9 mouse cellular contexts compared by ENCODE assay signal in the genomic region with DNA sequence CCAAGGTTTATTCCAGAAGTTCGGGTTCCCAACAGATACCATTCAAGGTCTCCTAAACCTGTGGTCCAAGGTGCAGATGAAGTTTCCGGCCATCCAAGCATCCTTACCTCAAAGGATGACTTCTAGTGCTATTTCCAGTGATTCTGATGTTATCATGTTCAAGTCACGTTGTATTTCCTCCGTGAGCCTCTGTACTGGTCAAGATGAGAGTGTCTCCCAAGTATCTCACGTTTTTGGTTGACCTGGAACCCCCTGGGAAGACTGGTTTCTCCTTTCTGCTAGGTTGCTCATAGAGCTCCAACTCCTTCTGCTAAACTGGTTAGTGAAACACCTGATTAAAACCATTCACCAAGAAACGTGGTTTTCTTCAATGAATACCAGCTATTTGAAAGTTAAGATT. TPM values are rescaled to one million over a fixed set of nuclear protein-coding genes. Genes with fewer than 3 reads are reported as not detected.
DNase-seq lines count a peak whose midpoint lies in the region; ATAC-seq lines count a peak whose summit lies in the region.
"Had no signal": no experiment of that assay in that cellular context is flagged by ENCODE, and none has a peak within 500 bp of the region (broad histone marks: within the 10 kb centered on the region; RNA-seq: fewer than 3 reads in every experiment).

No protein-coding gene starts in this region.

- no peaks in the 10 kb centered on the region for H3K27me3 ChIP-seq in kidney, embryonic 14.5 days (ENCODE audit: control insufficient read depth, insufficient read depth, low read length)
- no peaks in the 10 kb centered on the region for H3K27me3 ChIP-seq in embryonic facial prominence, embryonic 13.5 days
- no peaks in the 10 kb centered on the region for H3K27me3 ChIP-seq in liver, embryonic 16.5 days (ENCODE audit: control insufficient read depth, insufficient read depth, low read depth, low read length)

- no peaks in the 10 kb centered on the region for H3K36me3 ChIP-seq in kidney, embryonic 14.5 days (ENCODE audit: control insufficient read depth, insufficient read depth, low read length)
- H3K36me3 ChIP-seq in embryonic facial prominence, embryonic 13.5 days, result no peaks in the 10 kb centered on the region
- no peaks in the 10 kb centered on the region for H3K36me3 ChIP-seq in liver, embryonic 16.5 days (ENCODE audit: control insufficient read depth, insufficient read depth)
- H3K36me3 ChIP-seq: G1E had no signal

- H3K27ac ChIP-seq in kidney, embryonic 14.5 days (ENCODE audit: low read depth, low read length), result no peak overlapping the region
- H3K27ac ChIP-seq in embryonic facial prominence, embryonic 13.5 days, result no peak overlapping the region
- no peak overlapping the region for H3K27ac ChIP-seq in liver, embryonic 16.5 days (ENCODE audit: low read length)

- no peaks in the 10 kb centered on the region for H3K4me1 ChIP-seq in kidney, embryonic 14.5 days (ENCODE audit: control insufficient read depth, insufficient read depth, low read length)
- 0 out of 2 replicates have a peak, but pooled peaks cover 5% of the 10 kb centered on the region for H3K4me1 ChIP-seq in embryonic facial prominence, embryonic 13.5 days
- H3K4me1 ChIP-seq in liver, embryonic 16.5 days (ENCODE audit: control insufficient read depth, low read depth, low read length), result no peaks in the 10 kb centered on the region; the same call in 1 of the 2 replicates

- no peaks in the 10 kb centered on the region for H3K9me3 ChIP-seq in kidney, embryonic 14.5 days (ENCODE audit: control insufficient read depth, low read length)
- H3K9me3 ChIP-seq in embryonic facial prominence, embryonic 13.5 days, result no peaks in the 10 kb centered on the region
- H3K9me3 ChIP-seq in liver, embryonic 16.5 days (replicated peaks; ENCODE audit: control insufficient read depth, low read length), result no peaks in the 10 kb centered on the region
- H3K9me3 ChIP-seq: G1E had no signal

- H3K4me2 ChIP-seq in kidney, embryonic 14.5 days (replicated peaks; ENCODE audit: low read depth, low read length), result 0 out of 2 replicates have a peak overlapping the region, but pooled peaks have one; percentile 79
- peak overlapping the region; percentile 79 for H3K4me2 ChIP-seq in embryonic facial prominence, embryonic 13.5 days
- H3K4me2 ChIP-seq in liver, embryonic 16.5 days (ENCODE audit: low read depth, low read length), result peak overlapping the region; percentile 73; the same call in 1 of the 2 replicates

- intact Hi-C loops in left cerebral cortex, postnatal 4 days (cut with DNase I), result no loop called here

- WGBS in kidney, embryonic 14.5 days, result 35% methylated on average over 6 of the region's 6 CpGs
- WGBS in embryonic facial prominence, embryonic 13.5 days, result 36% methylated on average over 6 of the region's 6 CpGs
- 22% methylated on average over 6 of the region's 6 CpGs for WGBS in liver, embryonic 16.5 days (ENCODE audit: insufficient replicate concordance)

- H3K4me3 ChIP-seq in kidney, embryonic 14.5 days (ENCODE audit: low read length), result no peak overlapping the region
- no peak overlapping the region for H3K4me3 ChIP-seq in embryonic facial prominence, embryonic 13.5 days
- H3K4me3 ChIP-seq in liver, embryonic 16.5 days (ENCODE audit: low read depth, low read length), result no peak overlapping the region; the same call in 1 of the 2 replicates

- H3K9ac ChIP-seq in kidney, embryonic 14.5 days (ENCODE audit: low read depth, low read length), result no peak overlapping the region
- H3K9ac ChIP-seq in embryonic facial prominence, embryonic 13.5 days, result no peak overlapping the region
- H3K9ac ChIP-seq in liver, embryonic 16.5 days (ENCODE audit: low read depth, low read length), result no peak overlapping the region

- no peak for ATAC-seq in kidney, embryonic 14.5 days (ENCODE audit: low FRiP score, low TSS enrichment)
- no peak for ATAC-seq in embryonic facial prominence, embryonic 13.5 days (ENCODE audit: insufficient number of reproducible peaks, insufficient read depth, low FRiP score, low TSS enrichment, low read depth)
- no peak for ATAC-seq in liver, embryonic 16.5 days (ENCODE audit: low read depth)

- peak; percentile 40 for DNase-seq in cerebellum, adult 9-10 months
- no peak for DNase-seq in cerebellum, adult 11-12 months
- no peak for DNase-seq in kidney, postnatal 4 days
- no peak for DNase-seq in left cerebral cortex, postnatal 4 days
- no peak for DNase-seq in cerebellum, postnatal 25 days

RNA-seq across cellular contexts. Expression of a gene that starts 0.7 kb away (rescaled TPM):
- 10.5 and 15.7 TPM in 2 replicates for polyA plus RNA-seq in kidney, embryonic 14.5 days (2014; fragmentation: Nextera tagmentation; extraction: Ambion mirVana)
- polyA plus RNA-seq in embryonic facial prominence, embryonic 13.5 days (2015; fragmentation: Nextera tagmentation; extraction: Ambion mirVana), result 9.5 and 11.2 TPM in 2 replicates
- 3.8 and 5.3 TPM in 2 replicates for polyA plus RNA-seq in liver, embryonic 16.5 days (2015; fragmentation: Nextera tagmentation; extraction: Ambion mirVana)
- total RNA-seq in left cerebral cortex, postnatal 4 days (2021), result 10 to 100 TPM; 20.8 to 22.0 TPM
- polyA plus RNA-seq: G1E had no signal

RNA-seq across cellular contexts. Expression of a gene that starts 22.2 kb away (rescaled TPM):
- polyA plus RNA-seq in kidney, embryonic 14.5 days (2014; fragmentation: Nextera tagmentation; extraction: Ambion mirVana), result 24.7 and 25.8 TPM in 2 replicates
- polyA plus RNA-seq in embryonic facial prominence, embryonic 13.5 days (2015; fragmentation: Nextera tagmentation; extraction: Ambion mirVana), result 23.4 and 25.0 TPM in 2 replicates
- polyA plus RNA-seq in liver, embryonic 16.5 days (2015; fragmentation: Nextera tagmentation; extraction: Ambion mirVana), result 2.9 and 3.2 TPM in 2 replicates
- 10 to 100 TPM; 42.5 to 43.7 TPM for total RNA-seq in left cerebral cortex, postnatal 4 days (2021)
